Mouse (Mus musculus) urinary bladder, postnatal 4 days (tissue): ENCODE results near the gene Zfp612.
"Not testable (repeated sequence)": the region's sequence is repeated elsewhere in the genome, so short reads cannot be mapped to it uniquely, and the experiment has no call there.

Experiments used
- DNase-seq, 2 experiments: peaks; one replicate each; pipeline ENCODE4 v3.0.0; 2021 to 2022; ENCODE audit warnings: low spot score in 2 of 2

Zfp612 gene

GRCm38 (mm10) chr8:110079282-110080221, at the start of gene Zfp612:
Zfp612 (plus strand) TSS chr8:110079746.
- DNase-seq = peak in 1 of 2 experiments; percentile 33

- not testable (repeated sequence) for DNase-seq
These were observed 45.8 kb upstream of the Zfp612 start for GRCm38 (mm10) chr8:110033771-110034170.

GRCm38 (mm10) chr8:110034331-110034730, 45.2 kb upstream of the Zfp612 start:
- no peak for DNase-seq

- DNase-seq = no peak
These were observed 43.4 kb upstream of the Zfp612 start for GRCm38 (mm10) chr8:110036156-110036555.

- DNase-seq = no peak
These were observed 40.3 kb upstream of the Zfp612 start for GRCm38 (mm10) chr8:110039216-110039615.

- DNase-seq = no peak
These were observed 39.9 kb upstream of the Zfp612 start, which contains the start of gene Chst4 for GRCm38 (mm10) chr8:110039659-110040058. Chst4 (minus strand) TSS chr8:110039740.

- DNase-seq = no peak
These were observed 39.0 kb upstream of the Zfp612 start for GRCm38 (mm10) chr8:110040509-110040908.

- DNase-seq = no peak
These were observed 28.3 kb upstream of the Zfp612 start for GRCm38 (mm10) chr8:110051208-110051607.

- DNase-seq = no peak
These were observed 21.3 kb upstream of the Zfp612 start for GRCm38 (mm10) chr8:110058207-110058606.

- DNase-seq = no peak
These were observed 15.4 kb upstream of the Zfp612 start for GRCm38 (mm10) chr8:110064161-110064560.

- no peak for DNase-seq
These were observed 14.8 kb upstream of the Zfp612 start for GRCm38 (mm10) chr8:110064606-110065365.

- no peak for DNase-seq
These were observed 13.9 kb upstream of the Zfp612 start for GRCm38 (mm10) chr8:110065676-110066075.

- no peak for DNase-seq
These were observed 9.8 kb upstream of the Zfp612 start for GRCm38 (mm10) chr8:110069706-110070105.

- no peak for DNase-seq
These were observed 7.9 kb upstream of the Zfp612 start for GRCm38 (mm10) chr8:110071600-110071999.

GRCm38 (mm10) chr8:110074496-110074895, 5.0 kb upstream of the Zfp612 start:
- DNase-seq = peak in 1 of 2 experiments; percentile 0

- DNase-seq = no peak
These were observed 3.0 kb downstream of the Zfp612 start for GRCm38 (mm10) chr8:110082416-110083105.

GRCm38 (mm10) chr8:110091869-110092268, 12.3 kb downstream of the Zfp612 start:
- DNase-seq = no peak

GRCm38 (mm10) chr8:110100907-110101306, 21.4 kb downstream of the Zfp612 start, which contains the start of gene Gm21964:
Gm21964 (plus strand) TSS chr8:110101207.
- no peak for DNase-seq

- DNase-seq = no peak
These were observed 22.1 kb downstream of the Zfp612 start for GRCm38 (mm10) chr8:110101676-110102075.

- DNase-seq = no peak
These were observed 23.1 kb downstream of the Zfp612 start, which contains the start of gene Gm17720 for GRCm38 (mm10) chr8:110102653-110103052. Gm17720 (minus strand) TSS chr8:110102753.

GRCm38 (mm10) chr8:110119715-110120114, 40.2 kb downstream of the Zfp612 start:
- DNase-seq = no peak

- DNase-seq = peak; percentile 29 to 80
These were observed 51.0 kb downstream of the Zfp612 start for GRCm38 (mm10) chr8:110130537-110130936.
